Mouse (Mus musculus) retina, postnatal 7 days (tissue): ENCODE data around the gene St3gal5.
"Not testable (repeated sequence)": the region's sequence is repeated elsewhere in the genome, so short reads cannot be mapped to it uniquely, and the experiment has no call there.

Source experiments
- DNase-seq: peaks from one replicate; pipeline ENCODE4 v3.0.0-alpha.2; 2012; ENCODE audit warnings: low read depth, low spot score

Gene St3gal5

GRCm38 (mm10) chr6:72097181-72097995 lies at the start of gene St3gal5:
St3gal5 (plus strand) TSS chr6:72097592.
- peak; percentile 85 for DNase-seq

GRCm38 (mm10) chr6:72048643-72049042 lies 48.7 kb upstream of the St3gal5 start:
- no peak for DNase-seq

DNA sequence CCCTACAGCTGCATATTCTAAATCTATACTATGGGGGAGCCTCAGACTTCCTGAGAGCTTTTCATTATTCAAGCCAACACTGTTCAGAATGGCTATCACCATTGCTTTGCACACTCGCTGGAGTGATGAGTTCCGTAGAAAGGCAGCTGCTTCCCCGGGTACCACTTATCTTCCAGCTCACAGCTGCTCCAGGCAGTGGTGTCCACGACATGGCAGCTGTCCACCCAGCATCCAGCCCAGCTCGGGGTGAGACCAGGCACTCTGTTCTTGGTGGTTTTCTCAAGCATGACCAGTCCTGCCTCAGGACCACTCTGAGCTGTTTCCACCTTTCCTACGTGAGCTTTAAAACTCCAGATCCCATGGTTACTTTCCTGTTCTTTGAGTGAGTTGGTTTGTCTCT lies 47.5 kb upstream of the St3gal5 start:
- no peak for DNase-seq

DNA sequence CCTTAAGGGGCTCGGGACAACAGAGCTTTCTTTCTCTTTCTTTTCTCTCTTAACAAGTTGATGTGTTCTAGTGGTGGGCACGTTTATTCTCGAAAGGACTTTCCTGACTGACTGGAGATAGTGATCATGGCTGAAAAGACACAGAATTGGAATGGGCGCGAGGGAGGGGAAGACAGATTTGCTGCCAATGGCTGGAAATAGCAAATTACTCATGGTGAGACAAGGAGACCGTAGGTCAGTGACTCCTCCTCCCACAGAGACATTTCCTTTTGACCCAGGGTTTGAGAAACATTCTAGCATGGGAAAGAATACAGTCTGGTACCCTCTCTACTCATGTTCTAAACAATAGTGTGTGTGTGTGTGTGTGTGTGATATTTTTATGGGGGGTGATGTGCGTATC lies 46.6 kb upstream of the St3gal5 start:
- no peak for DNase-seq

GRCm38 (mm10) chr6:72051247-72051646 lies 46.1 kb upstream of the St3gal5 start:
- no peak for DNase-seq

- no peak for DNase-seq
Observed at GRCm38 (mm10) chr6:72051757-72052156, 45.6 kb upstream of the St3gal5 start.

DNA sequence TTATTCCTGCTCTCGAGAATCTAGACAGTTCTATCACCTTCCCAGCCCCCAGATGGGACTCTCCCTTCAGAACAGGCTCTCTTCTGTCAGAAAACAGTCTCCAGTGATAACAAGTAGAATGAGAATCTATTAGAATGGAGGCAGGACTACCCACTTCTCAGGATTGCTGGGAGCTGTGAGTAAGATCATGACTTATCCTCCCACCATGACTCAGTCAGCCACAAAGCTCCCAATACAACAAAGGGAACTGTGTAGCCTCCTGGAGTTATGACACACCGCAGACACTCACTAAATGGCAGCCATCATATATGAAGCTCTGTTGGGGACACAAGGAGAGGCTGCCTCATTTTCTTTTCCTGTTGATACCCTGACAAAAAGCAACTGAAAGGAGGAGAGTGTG lies 40.8 kb upstream of the St3gal5 start:
- DNase-seq, result no peak

DNA sequence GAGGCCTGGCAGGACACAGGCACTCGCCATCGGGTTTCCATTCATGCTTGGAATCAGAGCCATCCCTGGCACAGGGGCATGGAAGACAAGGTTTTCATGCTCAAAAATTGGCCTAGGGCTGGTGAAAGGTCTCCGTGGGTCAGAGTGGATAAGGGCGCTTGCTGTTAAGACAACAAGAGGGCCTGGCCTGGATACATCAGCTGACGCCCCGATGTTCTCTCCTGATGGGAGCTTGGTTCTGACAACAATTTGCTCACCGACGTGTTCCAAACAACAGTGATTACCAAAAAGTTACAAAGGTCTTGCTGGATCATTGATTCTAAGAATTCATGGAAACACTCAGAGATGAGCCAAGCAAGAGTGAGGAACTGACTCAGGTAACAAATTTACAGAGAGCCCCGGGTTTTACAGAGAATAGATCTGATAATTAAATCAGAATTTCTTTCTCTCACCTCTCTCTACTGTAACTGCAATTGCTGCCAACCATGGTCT lies 38.9 kb upstream of the St3gal5 start:
- DNase-seq, result no peak

- not testable (repeated sequence) for DNase-seq
Observed at GRCm38 (mm10) chr6:72060677-72061076, 36.7 kb upstream of the St3gal5 start.

- no peak for DNase-seq
Observed at GRCm38 (mm10) chr6:72063718-72064117, 33.7 kb upstream of the St3gal5 start.

DNA sequence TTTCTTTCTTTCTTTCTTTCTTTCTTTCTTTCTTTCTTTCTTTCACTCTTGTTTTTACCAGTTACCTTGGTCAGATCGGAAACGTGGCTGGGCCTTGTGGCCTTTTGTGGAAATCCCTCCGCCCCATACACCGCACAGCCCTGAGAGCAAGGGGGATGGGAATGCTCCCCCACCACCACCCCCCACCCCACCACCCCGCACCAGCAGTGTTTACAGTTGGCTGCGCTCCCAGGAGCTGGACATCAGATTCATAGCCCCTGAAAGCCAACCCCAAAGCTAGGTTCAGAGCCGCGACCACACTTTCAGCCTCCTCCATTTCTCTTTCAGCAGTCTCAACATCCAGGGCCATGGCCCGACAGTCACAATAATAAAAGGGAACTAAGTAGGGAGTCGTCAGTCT lies 31.4 kb upstream of the St3gal5 start:
- DNase-seq, result no peak

DNA sequence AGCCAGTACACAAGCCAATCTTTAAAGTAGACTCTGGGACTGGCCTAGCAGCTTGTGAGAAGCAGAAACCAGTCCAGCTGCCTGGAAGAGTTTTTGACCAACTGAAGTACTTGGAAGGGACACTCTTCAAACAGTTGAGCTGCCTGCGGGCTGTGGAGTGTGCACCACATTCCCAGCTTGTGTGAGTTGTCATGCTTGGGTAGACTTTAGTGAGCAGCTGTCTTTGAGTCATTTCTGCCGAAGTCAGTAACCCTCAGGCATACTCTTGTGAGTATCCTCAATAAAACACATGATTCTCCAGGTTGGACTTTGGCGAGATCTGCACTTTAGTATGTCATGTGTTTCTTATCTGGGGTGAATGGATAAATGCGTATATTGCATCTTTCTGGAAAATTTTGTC lies 29.0 kb upstream of the St3gal5 start:
- no peak for DNase-seq

DNA sequence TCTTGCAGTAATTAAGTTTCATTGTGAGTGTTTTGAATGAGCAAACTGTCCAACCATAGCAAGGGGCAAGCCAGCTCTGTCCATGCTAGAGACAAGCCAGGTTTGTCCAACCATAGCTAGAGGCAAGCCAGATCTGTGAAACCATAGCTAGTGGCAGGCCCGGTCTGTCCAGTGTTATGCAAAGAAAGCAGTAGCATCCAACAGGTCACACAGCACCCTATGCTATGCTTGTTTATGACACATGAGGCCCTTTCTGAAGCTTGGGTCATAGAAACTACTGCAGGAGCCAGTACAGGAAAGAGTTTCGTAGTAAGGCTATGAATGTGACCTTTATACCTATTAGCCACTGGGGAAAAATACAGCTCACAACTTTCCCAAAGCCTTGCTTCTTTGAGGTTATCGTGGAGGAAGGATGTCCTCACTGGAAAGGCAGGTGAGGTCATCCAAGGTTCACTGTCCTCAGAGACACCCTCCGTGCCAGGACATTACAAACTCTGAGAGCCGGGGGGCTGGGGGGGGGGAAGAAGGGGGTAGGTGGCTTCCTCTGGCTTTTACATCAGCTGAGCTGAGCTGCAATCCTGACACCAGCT lies 26.0 kb upstream of the St3gal5 start:
- DNase-seq, result no peak

DNA sequence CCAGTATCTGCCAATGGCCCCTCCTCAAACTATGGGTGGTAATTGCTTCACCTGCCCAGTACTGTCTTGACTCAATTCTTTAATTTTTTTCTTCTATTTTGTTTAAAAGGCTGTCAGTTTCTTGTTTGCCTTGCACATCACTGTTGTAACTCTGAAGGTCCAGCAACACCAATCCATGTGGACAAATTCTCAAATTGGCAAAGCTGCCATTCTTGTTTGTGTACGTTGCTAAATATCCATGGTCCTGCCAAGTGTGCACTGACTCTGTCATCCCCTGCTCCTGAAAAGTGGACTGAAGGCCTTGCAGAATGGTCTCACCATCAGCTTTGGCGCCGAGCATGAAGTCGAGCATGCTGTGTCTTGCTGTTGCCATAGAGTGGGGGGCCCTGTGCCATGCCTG lies 23.6 kb upstream of the St3gal5 start:
- DNase-seq, result no peak

- no peak for DNase-seq
Observed at GRCm38 (mm10) chr6:72076512-72076911, 20.9 kb upstream of the St3gal5 start.

GRCm38 (mm10) chr6:72078178-72078577 lies 19.2 kb upstream of the St3gal5 start:
- no peak for DNase-seq

DNA sequence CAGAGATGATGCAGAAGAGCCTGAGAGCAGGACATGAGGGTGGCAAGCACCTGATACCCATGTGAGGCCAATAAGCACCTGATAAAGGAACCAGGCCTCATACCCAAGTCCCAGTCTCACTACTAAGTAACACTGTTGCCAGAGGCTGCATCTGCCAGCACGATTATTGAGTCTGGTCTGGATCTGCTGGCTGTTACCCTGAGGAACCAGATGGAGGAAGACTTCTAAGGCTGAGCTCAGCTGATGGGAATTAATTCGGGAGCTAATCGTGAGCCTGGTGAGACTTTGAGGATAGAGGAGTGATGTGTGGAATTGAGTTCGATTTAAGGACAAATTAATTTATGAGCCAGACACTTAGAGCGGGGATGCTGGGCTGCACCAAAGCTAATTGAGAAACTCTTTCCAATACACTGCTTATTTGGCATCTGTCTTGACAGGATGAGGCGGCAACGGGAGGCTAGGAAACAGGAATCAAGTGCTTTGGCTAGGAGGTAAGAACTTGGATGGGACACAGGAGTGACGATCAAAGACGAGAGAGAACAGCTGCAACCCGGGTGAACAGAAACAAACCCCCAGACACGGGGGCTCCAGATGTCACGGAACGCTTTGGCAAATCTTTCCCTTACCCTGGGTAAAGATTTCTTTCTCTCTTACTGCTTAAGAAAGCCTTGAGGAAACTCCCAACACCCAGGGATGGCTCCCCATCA lies 15.9 kb upstream of the St3gal5 start:
- no peak for DNase-seq

DNA sequence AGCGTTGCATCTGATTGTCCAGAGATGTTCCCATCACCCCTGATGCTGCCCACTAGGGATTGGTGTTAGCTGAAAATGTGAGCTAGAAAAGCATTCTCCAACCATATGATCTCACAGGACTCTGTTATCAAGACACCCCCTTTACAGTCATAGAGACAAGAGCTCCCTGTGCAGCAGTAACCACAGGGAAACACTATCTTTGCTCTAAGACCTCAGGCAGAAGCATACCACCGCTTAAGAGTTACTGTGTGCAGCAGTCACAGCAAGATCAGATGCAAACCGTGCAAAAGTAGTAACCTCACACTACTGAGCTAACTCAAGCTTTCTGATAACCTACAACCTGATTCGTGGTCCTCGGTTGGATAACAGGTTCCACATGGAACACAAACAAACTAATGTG lies 10.0 kb upstream of the St3gal5 start:
- no peak for DNase-seq

DNA sequence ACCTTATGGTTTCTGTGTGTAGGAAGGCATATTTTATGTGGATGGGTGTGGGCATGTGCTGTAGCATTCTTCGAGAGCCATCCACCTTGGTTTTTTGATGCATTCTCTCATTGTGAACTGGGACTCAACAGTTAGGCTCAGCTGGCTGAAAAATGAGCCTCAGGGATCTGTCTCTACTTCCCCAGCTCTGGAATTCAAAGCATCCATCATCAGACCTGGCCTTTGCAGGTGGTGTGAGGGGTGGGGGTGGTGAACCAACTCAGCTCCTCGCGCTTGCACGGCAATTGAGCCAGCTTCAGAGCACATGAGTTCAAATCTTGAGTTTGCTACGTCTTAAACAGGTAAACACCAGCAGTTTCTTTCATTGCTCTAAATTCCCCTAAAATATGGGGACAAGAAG lies 7.5 kb upstream of the St3gal5 start:
- DNase-seq, result no peak

DNA sequence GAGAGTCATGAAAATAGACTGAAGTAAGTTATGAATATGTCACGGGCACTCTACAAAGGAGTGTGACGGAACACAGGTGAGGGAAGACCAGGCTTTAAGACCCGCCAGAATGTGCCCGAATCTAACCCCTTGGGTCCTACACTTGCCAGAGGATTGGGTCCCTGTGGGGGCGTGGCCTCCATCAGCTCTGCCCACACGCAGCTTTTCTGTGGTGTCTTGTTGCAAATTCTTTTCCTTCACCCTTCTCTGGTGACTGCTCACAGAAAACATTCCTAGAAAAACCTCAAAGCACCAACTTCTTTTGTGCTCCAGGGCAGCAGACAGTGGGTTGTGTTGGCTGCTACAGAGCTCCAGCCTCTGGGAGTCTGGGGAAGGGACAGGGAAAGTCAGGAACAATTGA lies 6.4 kb upstream of the St3gal5 start:
- no peak for DNase-seq

DNA sequence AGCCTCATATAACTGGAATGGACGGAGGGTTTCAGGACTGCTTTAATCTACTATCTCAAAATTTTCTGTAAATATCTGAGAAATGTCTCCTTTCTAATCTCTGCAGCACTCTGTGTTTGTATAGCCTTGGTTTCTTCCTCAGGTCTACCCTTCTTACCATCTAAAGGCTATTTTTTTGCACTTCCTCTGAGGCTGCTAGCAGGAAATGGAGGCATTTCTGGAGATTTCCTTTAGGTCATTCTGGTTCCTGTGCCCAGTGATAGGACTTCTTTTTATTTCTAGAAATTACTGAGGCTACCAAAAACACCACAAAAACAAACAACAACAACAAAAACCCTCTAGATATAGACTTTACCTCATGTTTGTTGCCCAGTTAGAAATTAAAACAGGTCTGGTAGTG lies 4.3 kb upstream of the St3gal5 start:
- DNase-seq, result no peak

DNA sequence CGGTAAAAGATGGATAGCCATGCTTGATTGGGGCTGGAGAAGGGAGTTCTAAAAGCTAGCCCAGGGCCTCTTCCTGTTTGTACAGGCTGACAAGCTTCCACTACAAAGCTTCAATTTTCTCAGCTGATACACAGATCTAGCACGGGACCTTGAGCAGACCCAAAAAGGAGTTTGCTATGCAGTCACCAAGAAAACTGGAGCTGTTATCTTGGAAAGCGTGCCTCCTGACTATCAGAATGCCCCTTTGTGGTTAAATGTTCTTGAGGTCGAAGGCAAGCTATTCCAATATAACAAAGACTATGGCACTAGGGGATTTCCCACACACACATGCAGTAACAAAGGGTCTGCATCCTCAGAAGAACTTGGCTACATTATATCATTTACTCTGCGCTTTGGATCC lies 1.2 kb upstream of the St3gal5 start:
- DNase-seq, result no peak

- no peak for DNase-seq
Observed at GRCm38 (mm10) chr6:72096669-72097068, 723 bp upstream of the St3gal5 start.
